Mouse (Mus musculus): ENCODE measurements around the gene Cpxm1.
"Not testable (repeated sequence)": the region's sequence is repeated elsewhere in the genome, so short reads cannot be mapped to it uniquely, and the experiment has no call there.

Gene Cpxm1

DNA sequence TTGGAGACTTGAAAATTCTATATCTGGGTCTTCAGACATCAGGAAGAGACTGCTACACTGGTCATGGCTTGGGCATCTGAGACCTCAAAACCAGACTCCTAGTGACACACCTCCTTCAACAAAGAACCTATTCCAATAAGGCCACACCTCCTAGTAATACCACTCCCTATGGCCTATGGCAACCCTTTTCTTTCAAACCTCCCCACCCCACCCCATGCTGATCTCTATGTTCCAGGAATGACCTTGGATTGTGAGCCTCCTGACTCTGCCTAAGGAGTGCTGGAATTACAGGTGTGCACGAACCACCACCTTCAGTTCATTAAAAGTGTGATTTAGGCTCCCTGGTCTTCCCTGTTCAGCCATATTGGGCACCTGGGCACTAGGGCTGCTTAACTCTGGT, 2.7 kb upstream of the Cpxm1 start:
- DNase-seq = no peak

DNA sequence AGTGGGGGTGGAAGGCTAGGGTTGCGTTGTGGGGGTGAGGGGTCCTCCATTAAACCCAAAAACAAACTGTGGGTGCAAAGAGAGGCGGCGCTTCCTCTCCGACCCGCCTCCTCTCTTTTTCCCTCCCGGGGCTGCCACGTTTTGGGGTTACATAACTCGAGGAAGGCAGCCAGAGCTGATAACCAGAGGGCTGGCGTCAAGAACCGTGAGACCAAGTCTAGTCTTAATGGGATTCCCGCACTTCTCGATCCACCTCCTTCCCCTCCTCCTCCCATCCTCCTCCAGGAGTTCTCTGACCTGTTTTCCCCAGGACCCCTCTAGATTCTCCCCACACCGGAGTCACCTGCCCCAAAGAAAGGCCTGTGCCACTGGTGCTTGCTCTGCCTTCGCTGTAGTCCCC, 717 bp upstream of the Cpxm1 start:
- no peak for DNase-seq

DNA sequence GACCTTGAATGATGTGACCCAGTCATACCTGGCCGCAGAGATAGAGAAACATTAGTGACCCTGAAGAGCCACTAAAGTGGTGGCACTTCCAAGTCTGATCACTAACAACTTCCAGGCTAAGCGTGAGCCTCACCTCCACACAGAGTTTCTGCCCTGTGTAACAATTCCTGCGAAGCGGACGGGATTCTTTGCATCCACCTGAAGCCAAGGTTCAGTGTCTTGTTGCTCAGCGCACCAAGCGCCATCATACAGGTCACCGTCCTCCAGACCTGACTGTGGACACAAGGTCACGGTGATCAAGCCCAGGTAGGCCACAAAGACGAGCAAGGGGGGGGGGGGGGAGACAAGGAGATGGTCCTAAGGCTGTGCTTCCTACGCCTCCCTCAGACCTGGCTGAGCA, 1.7 kb downstream of the Cpxm1 start:
- no peak for DNase-seq

DNA sequence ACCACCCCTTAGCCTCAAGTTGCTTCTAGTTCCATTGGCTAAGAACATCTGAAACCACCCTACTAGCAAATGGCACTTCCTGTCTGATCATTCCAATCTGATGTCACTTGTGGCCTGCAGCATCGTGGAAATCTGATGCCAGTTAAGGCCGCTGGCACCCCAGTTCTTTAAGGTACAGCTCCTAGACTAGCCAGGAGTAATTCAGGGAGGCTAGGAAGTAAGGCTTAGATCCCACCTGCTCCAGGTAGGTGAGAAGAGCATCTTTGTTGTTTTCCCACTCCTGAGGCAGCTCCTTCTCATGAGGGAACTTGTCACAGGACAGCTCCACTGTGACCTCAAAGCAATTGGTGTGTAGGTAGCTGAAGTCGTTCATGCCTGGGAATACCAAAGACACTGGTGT, 4.5 kb downstream of the Cpxm1 start:
- DNase-seq = no peak

DNA sequence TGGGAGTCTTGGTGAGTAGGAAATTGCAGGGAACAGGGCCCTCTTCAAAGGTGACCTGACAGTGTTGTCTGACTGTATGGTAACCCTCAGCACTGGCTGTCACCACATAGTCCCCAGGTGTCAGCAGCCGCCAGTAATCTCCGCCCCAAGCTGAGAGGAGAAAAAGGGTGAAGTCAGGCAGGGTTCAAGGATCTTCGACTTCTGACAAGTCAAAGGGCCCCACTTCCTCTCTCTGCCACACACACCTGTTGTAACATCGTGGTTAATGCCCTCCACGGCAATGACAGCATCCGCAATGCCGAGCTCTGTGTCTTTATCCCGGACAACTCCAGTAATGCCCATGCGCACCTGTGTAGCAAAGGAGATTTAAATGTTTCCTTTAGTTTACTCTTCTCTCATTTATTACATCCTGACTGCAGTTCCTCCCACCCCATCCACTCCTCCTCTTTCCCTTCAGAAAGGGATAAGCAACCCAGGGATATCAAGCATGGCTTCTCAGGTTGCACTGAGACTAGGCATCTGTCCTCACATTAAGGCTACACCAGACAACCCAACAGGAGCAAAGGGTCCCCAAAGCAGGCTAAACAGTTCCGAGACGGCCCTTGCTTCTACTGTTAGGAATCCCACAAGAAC, 6.3 kb downstream of the Cpxm1 start:
- no peak for DNase-seq

DNA sequence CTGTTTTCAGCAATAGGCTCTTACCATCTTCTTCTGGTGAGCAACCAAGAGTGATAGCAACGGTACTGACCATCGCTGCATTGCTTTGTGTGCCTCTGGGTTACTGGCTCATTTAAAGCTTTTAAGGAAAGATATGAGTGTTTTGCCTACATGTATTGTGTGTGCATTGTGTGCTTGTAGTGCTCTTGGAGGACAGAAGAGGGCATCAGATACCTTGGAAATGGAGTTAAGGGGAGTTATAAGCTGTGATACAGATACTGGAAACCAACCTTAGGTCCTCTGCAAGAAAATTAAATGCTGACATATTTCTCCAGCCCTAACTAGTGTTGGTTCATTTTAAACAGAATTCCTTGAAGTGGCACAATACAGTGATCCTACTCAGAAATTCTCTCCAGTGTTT, 8.6 kb downstream of the Cpxm1 start:
- no peak for DNase-seq

DNA sequence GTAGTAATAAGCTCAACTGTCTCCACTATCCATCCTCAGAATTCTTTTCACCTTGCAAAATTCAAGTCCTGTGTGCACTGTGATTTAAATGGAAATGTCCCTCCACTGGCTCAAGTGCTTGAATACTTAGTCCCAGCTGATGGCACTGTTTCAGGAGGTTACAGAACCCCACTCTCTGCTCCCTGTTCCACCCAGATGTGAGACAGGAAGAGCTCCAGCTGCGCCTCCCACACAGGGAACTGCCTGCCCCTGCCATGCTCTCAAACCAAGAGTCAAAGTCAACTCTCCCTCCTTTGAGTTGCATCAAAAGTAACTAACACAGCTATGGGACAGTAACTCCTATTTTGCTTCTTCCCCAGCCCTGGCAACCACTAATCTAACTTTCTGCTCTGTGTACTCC, 11.2 kb downstream of the Cpxm1 start:
- DNase-seq = no peak

DNA sequence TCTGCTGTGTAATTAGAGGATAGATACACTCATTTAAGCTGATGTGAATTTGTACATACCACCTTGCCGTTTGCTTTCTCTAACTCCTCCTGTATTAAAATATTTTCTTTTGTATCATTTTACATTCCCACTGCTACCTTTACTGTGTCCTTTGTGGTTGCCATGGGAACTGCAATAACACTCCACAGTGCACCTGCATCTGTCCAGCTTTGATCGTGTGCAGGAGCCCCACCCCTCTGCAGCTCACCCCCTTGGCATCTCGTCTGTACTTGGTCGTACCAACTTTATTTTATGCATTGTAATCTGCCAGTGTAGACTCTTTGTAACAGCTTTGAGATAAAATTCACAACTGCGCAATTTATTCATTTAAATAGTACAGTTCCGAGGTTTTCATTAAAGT, 13.5 kb downstream of the Cpxm1 start:
- no peak for DNase-seq

DNA sequence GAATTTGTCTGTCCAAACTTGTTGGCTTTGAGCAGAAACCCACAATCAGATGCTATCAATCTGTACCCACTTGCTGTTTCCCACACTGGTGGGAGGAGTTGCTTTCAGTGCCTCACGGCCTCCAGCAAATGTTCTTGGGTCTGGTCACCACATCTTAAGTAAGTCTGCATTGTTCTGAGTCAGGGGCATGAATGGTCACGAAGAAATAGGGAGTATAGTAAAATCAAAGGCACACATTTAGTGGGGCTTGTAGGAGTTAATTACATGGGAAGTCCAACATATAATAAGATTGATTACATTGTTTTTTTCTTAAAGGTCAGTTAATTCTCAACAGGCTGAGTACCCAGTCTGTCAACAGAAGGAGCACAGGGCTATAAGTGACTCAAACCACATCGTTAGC, 14.2 kb downstream of the Cpxm1 start:
- no peak for DNase-seq

DNA sequence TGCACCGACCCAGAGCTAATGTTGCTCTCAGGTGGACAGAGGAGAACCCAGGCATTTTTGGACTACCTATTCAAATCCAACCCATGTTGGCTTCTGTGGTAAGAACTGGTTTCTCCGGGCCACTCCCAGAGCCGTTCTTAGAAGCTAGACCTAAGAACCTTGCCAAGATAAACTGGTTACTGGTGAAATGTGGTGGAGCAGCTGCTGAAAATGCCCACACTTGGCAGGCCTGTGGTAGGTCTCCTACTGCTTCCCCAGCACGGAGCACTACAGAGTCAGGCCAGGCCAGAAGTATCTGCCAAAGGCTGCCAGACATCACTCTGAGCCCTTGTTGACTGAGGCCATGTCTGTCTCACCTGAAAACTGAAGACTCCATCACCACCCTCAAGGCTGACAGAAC, 22.4 kb downstream of the Cpxm1 start:
- DNase-seq = peak; percentile 30

DNA sequence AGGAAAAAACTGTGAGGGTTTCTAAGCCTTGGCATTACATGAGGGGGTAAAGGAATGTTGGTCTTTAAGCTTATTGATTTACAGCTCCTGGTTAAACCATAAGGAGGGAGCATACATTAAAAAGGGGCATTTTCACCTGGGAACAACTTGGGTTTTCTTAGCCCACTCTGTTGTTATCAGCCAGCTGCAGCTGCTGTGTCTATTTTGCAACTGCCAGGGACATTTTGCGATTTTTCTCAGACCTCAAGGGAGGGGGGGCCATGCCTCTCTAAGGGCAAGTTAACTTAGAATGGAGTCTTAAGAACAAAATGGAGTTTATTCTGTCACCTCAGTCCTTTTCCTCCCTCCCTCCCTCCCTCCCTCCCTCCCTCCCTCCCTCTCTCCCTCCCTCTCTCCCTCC, 24.3 kb downstream of the Cpxm1 start:
- not testable (repeated sequence) for DNase-seq

DNA sequence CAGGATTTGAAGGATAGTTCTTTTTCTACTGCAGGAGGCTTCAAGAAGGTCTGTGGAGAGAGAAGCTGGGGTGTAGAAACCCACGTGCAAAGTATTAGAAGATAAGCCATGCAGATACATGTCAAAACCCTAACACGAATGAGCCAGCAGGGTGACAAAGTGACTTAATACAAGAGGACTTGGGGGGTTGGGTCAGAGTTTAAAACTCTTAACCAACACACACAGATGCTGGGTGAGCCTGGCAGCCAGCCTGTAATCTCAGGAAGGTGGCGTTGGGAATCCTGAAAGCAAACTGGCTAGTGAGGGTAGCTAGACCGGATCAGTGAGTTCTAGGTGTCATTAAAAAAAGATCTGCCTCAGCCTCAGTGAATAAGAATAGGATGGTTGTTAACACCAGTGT, 30.0 kb downstream of the Cpxm1 start:
- DNase-seq = no peak

DNA sequence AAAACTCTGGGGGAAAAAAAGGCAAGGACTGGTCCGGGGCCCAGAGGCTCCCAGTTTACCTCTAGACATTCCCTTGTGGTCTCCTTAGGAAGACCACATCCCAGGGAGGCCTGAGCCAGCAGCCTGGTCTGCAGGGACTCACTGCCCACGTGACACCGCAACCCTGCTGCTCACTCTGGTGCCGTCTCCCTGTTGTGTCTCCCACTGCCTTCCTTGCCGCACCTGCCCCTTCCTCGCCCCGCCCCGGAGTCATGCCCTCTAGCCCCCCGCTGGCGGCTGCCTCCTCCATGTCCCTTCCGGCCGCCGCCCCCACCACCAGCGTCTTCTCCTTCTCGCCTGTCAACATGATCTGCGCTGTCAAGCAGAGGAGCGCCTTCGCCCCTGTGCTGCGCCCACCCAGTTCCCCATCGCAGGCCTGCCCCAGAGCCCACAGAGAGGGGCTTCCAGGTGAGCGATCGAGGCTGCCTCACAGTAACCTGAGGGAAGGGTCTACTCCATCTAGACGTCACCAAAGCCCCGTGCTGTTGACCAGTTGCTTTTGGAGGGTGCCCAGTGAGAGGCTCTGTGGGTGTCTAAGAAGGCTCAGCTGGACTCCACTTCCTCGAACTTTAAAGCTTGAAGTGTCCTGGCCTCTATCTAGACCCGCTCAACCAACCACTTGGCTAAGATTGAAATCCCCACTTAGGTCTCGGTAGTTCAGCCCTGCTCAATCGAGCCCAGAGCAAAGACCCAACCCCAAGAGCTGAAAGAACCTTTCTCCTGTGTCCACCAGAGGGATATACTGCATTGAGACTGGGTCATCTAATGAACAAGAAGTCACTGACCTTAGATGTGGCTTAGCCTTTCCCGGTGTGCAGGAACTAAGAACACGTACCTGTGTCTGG, 31.9 kb downstream of the Cpxm1 start:
- no peak for DNase-seq

DNA sequence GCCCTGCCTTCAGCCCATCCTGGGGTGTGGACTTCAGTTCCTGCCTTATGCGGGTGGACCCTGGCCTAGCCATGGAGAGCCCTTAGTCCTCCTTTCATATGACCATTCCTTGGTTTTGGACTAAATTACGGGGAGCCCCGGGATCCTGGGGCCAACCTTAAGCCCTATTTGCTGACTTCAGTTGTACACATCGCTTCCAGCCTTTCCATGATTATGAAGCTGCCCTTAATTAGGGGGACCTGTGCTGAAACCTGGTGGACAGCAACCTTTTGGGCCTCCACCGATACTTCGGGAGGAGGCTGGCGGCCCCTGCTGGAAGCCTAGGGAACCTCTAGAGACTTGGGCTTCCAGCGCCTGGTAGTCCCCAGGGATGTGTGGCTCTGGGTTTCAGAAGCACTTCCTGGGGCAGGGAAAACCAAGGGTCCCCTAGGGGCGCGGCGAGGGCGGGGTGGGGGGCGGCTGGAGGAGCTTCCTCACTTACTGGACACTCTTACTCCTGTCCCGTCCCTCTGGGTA, 34.8 kb downstream of the Cpxm1 start:
- DNase-seq = no peak

DNA sequence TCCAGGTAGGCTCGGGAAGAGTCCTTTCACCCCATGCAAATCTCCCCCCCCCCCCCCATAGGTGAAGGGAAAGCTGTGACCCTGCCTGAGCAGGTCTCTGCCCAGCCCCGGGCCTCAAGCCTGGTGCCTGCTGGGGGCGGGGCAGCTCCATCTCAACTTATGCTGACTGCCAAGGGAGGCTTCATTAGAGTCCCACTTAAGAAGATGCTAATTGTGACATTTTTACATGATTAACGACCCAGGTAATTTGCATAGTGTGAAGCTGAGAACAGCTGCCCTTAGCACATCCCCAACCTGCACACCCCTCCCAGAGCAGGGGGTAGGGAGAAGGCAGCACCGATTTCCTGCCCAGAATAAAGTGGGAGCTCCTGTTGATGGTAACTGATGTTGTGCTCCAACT, 38.5 kb downstream of the Cpxm1 start:
- no peak for DNase-seq

DNA sequence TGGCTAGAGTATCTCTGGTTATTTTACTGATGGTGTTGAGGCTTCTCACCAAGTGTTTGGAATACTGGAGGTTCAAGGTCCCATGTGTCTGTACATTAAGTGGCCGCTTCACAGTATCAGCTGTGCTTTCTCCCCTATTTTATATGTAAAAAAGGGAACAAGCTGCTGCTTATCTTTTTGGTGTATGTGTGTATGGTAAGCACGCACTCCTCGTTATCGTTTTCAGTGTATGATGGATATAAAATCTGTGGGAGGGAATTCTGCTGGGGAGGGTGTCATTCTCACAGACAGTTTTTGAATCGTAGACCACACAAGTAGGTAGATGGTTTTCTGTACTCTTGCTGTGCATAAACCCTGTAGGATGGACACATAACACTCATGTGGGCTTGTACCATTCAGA, 39.8 kb downstream of the Cpxm1 start:
- no peak for DNase-seq

DNA sequence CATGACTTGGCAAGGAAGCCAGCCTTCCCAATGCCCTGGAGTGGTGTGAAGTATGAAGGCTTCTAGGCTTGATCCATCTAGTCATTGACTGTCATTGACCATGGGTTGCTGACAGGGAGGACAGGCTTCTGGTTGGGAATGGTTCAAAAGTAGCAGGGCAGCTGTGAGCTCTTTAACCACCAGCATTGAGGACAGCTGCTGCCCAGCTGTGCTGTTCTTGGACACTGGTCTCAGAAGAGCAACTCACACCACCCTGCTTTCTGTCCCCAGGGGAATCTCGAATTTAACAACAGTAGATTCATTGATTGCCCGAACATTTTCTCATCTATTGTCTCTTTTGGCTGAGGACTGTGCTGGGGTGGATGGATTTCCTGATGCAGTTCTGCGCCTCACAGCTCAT, 43.5 kb downstream of the Cpxm1 start:
- DNase-seq = no peak

DNA sequence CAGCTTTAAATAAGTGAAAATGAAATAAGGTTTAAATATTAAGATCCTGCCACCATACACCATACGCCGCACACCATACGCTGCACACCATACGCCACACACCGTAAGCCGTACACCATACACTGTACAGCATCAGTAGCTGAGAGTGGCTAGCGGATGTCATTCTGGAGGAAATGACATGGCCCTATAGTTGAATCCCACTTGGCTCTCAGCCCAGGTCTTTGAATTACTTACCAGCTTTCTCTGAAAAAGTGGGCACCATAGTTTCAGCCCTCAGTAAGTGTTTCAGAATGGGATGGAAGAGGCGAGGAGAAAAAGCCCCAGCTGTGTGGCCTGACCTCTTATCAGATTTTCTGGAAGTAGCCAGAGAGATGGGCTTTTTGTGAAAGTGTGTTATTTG, 44.0 kb downstream of the Cpxm1 start:
- DNase-seq = no peak

DNA sequence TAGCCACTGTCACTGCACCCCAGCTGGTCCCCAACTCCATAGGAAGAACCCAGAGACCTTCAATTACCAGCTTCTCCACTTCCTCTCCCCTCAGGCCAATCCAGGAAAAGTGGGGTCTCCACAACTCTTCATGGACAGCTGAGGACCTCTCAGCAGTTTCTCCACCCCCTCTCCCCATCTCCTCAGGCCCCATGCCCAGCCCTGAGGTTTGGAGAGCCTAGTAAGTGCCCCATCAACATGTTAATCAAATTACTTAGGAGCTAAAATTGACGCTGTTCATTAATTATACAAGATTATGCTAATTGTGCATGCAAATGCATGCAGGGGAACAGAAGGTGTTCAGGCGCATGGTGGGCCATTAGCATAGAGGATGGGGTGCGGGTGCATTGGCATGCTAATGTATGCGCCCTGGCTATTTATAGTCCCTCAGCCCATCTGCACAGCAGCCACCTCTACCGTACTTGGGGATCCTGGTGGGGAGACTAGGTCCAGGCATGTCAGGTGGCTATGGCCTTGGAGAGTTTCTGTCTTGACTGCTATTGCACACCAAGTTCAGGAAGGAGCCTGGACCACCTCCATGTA, 45.5 kb downstream of the Cpxm1 start:
- DNase-seq = no peak

DNA sequence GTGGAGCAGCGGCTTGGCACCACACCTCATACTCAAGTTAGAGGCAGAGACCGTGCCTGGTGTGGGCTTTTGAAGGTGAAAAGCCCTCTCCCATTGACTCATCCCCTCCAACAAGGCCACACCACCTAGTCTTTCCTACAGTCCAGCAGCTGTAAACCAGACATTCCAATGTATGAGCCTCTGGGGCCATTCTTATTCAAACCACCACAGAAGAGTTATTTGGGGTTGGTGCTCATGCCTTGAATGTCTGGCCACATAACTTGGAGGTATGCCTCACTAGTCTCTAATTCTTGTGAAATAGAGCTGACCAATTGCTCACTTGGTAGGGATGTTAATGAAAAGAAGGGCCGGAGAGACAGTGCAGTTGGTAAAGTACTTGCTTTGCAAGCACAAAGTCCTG, 47.0 kb downstream of the Cpxm1 start:
- no peak for DNase-seq

DNA sequence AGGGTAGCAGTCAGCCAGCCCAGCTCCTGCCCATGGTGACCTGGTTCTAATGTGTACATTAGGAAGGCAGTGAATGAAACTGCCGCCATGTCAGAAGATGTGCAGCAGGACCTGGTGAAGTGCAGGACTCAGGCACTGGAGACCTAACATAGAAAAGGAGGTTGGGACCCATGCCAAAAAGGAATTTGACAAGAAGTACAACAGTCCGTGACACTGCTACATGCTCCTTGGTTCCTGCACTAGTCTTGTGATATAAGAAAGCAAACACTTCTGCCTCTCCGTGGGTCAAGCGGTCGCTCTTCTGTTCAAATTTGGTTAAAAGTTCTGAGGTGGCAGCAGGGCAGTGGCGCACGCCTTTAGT, 56.2 kb downstream of the Cpxm1 start:
- DNase-seq = no peak

All from cerebellum, adult 9-11 months (tissue).